ENCODE assay signal across 15 mouse cellular contexts in genomic region chr5:45323500-45323899, GRCm38 (mm10).
DNase-seq lines count a peak whose midpoint lies in the region; ATAC-seq lines count a peak whose summit lies in the region.
"Had no signal": no experiment of that assay in that cellular context is flagged by ENCODE, and none has a peak within 500 bp of the region (broad histone marks: within the 10 kb centered on the region; RNA-seq: fewer than 3 reads in every experiment).

No protein-coding gene starts in this region.

- no peak overlapping the region for H3K4me3 ChIP-seq in kidney, embryonic 14.5 days (ENCODE audit: low read length)
- H3K4me3 ChIP-seq: embryonic facial prominence, embryonic 12.5 days; forebrain, embryonic 13.5 days had no signal

- H3K4me1 ChIP-seq in kidney, embryonic 14.5 days (ENCODE audit: control insufficient read depth, insufficient read depth, low read length) = no peaks in the 10 kb centered on the region
- H3K4me1 ChIP-seq: embryonic facial prominence, embryonic 12.5 days; forebrain, embryonic 13.5 days had no signal

- peak; percentile 54 for DNase-seq in kidney, adult 11 months
- peak; percentile 19 for DNase-seq in Muller cell, postnatal 12 days (ENCODE audit: inconsistent ontology term)
- DNase-seq in lung, postnatal 10 days = peak; percentile 13
- no peak for DNase-seq in frontal cortex, postnatal 14 days (ENCODE audit: low spot score in 2 of 2)
- no peak for DNase-seq in cerebellum, postnatal 4 days (ENCODE audit: low spot score in 2 of 2)
- DNase-seq in right cerebral cortex, postnatal 10 days (ENCODE audit: low spot score in 2 of 2) = no peak
- DNase-seq: cerebellum, adult 2 months; gastrocnemius, postnatal 14 days had no signal

- 68% methylated on average over 4 of the region's 4 CpGs for WGBS in kidney, embryonic 14.5 days

- H3K27ac ChIP-seq in kidney, embryonic 14.5 days (ENCODE audit: low read depth, low read length) = no peak overlapping the region
- H3K27ac ChIP-seq: embryonic facial prominence, embryonic 12.5 days; forebrain, embryonic 13.5 days; macrophage had no signal

- H3K27me3 ChIP-seq in kidney, embryonic 14.5 days (ENCODE audit: control insufficient read depth, insufficient read depth, low read length) = no peaks in the 10 kb centered on the region
- H3K27me3 ChIP-seq: embryonic facial prominence, embryonic 12.5 days; forebrain, embryonic 13.5 days had no signal

- no peaks in the 10 kb centered on the region for H3K36me3 ChIP-seq in kidney, embryonic 14.5 days (ENCODE audit: control insufficient read depth, insufficient read depth, low read length)
- H3K36me3 ChIP-seq: embryonic facial prominence, embryonic 12.5 days had no signal

- ATAC-seq in kidney, embryonic 14.5 days (ENCODE audit: low FRiP score, low TSS enrichment) = no peak
- peak; percentile 98 for ATAC-seq in granulocyte monocyte progenitor cell, adult 5-6 weeks (replicated peaks; ENCODE audit: poor library complexity, severe bottlenecking)
- ATAC-seq: CD4-positive, CD25-positive, alpha-beta regulatory T cell, adult 4 months; forebrain, embryonic 13.5 days; intestine, postnatal 0 days had no signal

- no peaks in the 10 kb centered on the region for H3K9me3 ChIP-seq in kidney, embryonic 14.5 days (ENCODE audit: control insufficient read depth, low read length)
- H3K9me3 ChIP-seq: embryonic facial prominence, embryonic 12.5 days; forebrain, embryonic 13.5 days had no signal

- H3K4me2 ChIP-seq in kidney, embryonic 14.5 days (replicated peaks; ENCODE audit: low read depth, low read length) = no peak overlapping the region
- H3K4me2 ChIP-seq: embryonic facial prominence, embryonic 12.5 days; forebrain, embryonic 13.5 days had no signal

- no peak overlapping the region for H3K9ac ChIP-seq in kidney, embryonic 14.5 days (ENCODE audit: low read depth, low read length)
- H3K9ac ChIP-seq: embryonic facial prominence, embryonic 12.5 days; forebrain, embryonic 13.5 days had no signal

Comparison
In these comparisons a context has a peak if more than half of its experiments do, and no peak if none do; other contexts are left out.
1. DNase-seq: peak in kidney, adult 11 months (single experiment), Muller cell, postnatal 12 days (single experiment) and lung, postnatal 10 days (single experiment); none in frontal cortex, postnatal 14 days (0 of 2), cerebellum, postnatal 4 days (0 of 2) and right cerebral cortex, postnatal 10 days (0 of 2).